10 mouse cellular contexts compared by ENCODE assay signal in genomic region chr8:95377863-95378291, GRCm38 (mm10). TPM values are rescaled to one million over a fixed set of nuclear protein-coding genes. Genes with fewer than 3 reads are reported as not detected.
DNase-seq lines count a peak whose midpoint lies in the region; ATAC-seq and TF ChIP-seq lines count a peak whose summit lies in the region.
"Had no signal": no experiment of that assay in that cellular context is flagged by ENCODE, and none has a peak within 500 bp of the region (broad histone marks: within the 10 kb centered on the region; RNA-seq: fewer than 3 reads in every experiment).

No protein-coding gene starts in this region.

- peak overlapping the region; percentile 85 for H3K27ac ChIP-seq in heart, postnatal 0 days (ENCODE audit: low read depth)
- H3K27ac ChIP-seq in stomach, embryonic 15.5 days: peak overlapping the region; percentile 89
- H3K27ac ChIP-seq: liver, embryonic 15.5 days had no signal

- peak; percentile 95 for DNase-seq in heart, adult 11 months
- DNase-seq in heart, postnatal 25 days (ENCODE audit: low spot score): no peak
- peak; percentile 68 for DNase-seq in heart, postnatal 0 days (ENCODE audit: low spot score)
- peak; percentile 32 to 45 for DNase-seq in kidney, postnatal 4 days
- no peak for DNase-seq in layer of hippocampus, adult 18-20 months (ENCODE audit: low spot score in 2 of 2)
- no peak for DNase-seq in thymus, postnatal 0 days (ENCODE audit: low spot score)
- DNase-seq in frontal cortex, adult 2 months (ENCODE audit: extremely low spot score in 1 of 2, low spot score in 1 of 2): no peak

- TF ChIP-seq CTCF in heart, postnatal 0 days (IDR thresholded peaks at IDR 0.05; ENCODE audit: low read depth): no peak

- intact Hi-C loops in heart, postnatal 25 days (cut with DNase I): no loop called here

- peaks cover 4% of the 10 kb centered on the region; the same call in 1 of the 2 replicates for H3K36me3 ChIP-seq in heart, postnatal 0 days (replicated peaks; ENCODE audit: control insufficient read depth, insufficient read depth, low read length)
- H3K36me3 ChIP-seq in stomach, embryonic 15.5 days: no peaks in the 10 kb centered on the region
- H3K36me3 ChIP-seq: liver, embryonic 15.5 days had no signal

- H3K4me2 ChIP-seq in heart, postnatal 0 days (ENCODE audit: low read depth, low read length): peak overlapping the region; percentile 36
- H3K4me2 ChIP-seq in stomach, embryonic 15.5 days: peak overlapping the region; percentile 32
- H3K4me2 ChIP-seq: liver, embryonic 15.5 days had no signal

- H3K9ac ChIP-seq in heart, postnatal 0 days (replicated peaks; ENCODE audit: low read depth, low read length): no peak overlapping the region
- no peak overlapping the region for H3K9ac ChIP-seq in stomach, embryonic 15.5 days
- H3K9ac ChIP-seq: liver, embryonic 15.5 days had no signal

- peak; percentile 16; the same call in 1 of the 2 replicates for TF ChIP-seq EP300 in heart, postnatal 0 days (IDR thresholded peaks at IDR 0.05; ENCODE audit: low read depth)

- no peaks in the 10 kb centered on the region for H3K9me3 ChIP-seq in heart, postnatal 0 days (replicated peaks; ENCODE audit: control insufficient read depth, low read length)
- H3K9me3 ChIP-seq in stomach, embryonic 15.5 days: no peaks in the 10 kb centered on the region
- H3K9me3 ChIP-seq: liver, embryonic 15.5 days had no signal

- H3K4me3 ChIP-seq in heart, postnatal 0 days (ENCODE audit: low read depth, low read length): no peak overlapping the region
- H3K4me3 ChIP-seq in stomach, embryonic 15.5 days (replicated peaks): no peak overlapping the region
- H3K4me3 ChIP-seq: liver, embryonic 15.5 days had no signal

- ATAC-seq in heart, postnatal 0 days (ENCODE audit: insufficient read depth, low read depth): peak; percentile 67
- ATAC-seq in stomach, embryonic 15.5 days (ENCODE audit: insufficient read depth, low FRiP score, low read depth): peak; percentile 86
- ATAC-seq: CD4-positive, CD25-positive, alpha-beta regulatory T cell, adult 4 months had no signal

- WGBS in heart, postnatal 0 days: 8% methylated on average over 7 of the region's 7 CpGs
- 11% methylated on average over 7 of the region's 7 CpGs for WGBS in stomach, embryonic 15.5 days

- peaks cover 38% of the 10 kb centered on the region for H3K4me1 ChIP-seq in heart, postnatal 0 days (ENCODE audit: control insufficient read depth, insufficient read depth)
- peaks cover 26% of the 10 kb centered on the region for H3K4me1 ChIP-seq in stomach, embryonic 15.5 days
- H3K4me1 ChIP-seq: liver, embryonic 15.5 days had no signal

- no peaks in the 10 kb centered on the region for H3K27me3 ChIP-seq in heart, postnatal 0 days (ENCODE audit: control insufficient read depth, insufficient read depth, low read length)
- H3K27me3 ChIP-seq in stomach, embryonic 15.5 days (replicated peaks): no peaks in the 10 kb centered on the region

RNA-seq across cellular contexts. Expression of gene Mmp15, which starts 25.8 kb away (rescaled TPM):
- total RNA-seq in heart, postnatal 25 days (2021): 10 to 100 TPM; 72.4 to 72.5 TPM
- total RNA-seq in heart, postnatal 0 days (2014; rRNA removed; ENCODE audit: low replicate concordance): 132 and 171 TPM in 2 replicates
- 30.1 and 32.9 TPM in 2 replicates for polyA plus RNA-seq in heart, postnatal 0 days (2015; fragmentation: Nextera tagmentation; extraction: Ambion mirVana)
- 17.0 and 20.0 TPM in 2 replicates for polyA plus RNA-seq in stomach, embryonic 15.5 days (2015; fragmentation: Nextera tagmentation; extraction: Ambion mirVana)
- total RNA-seq in layer of hippocampus, adult 18-20 months (2021): 10 to 100 TPM; 13.4 to 13.6 TPM
- 4.0 and 4.5 TPM in 2 replicates for polyA plus RNA-seq in thymus, postnatal 0 days (2015; fragmentation: Nextera tagmentation; extraction: Ambion mirVana)
- polyA plus RNA-seq in frontal cortex, adult 2 months (2012; rRNA removed): 8.4 and 9.1 TPM in 2 replicates

RNA-seq across cellular contexts. Expression of gene Usb1, which starts 45.8 kb away (rescaled TPM):
- 10 to 100 TPM; 14.2 to 16.6 TPM for total RNA-seq in heart, postnatal 25 days (2021)
- total RNA-seq in heart, postnatal 0 days (2014; rRNA removed; ENCODE audit: low replicate concordance): 37.3 and 49.0 TPM in 2 replicates
- 28.8 and 29.6 TPM in 2 replicates for polyA plus RNA-seq in heart, postnatal 0 days (2015; fragmentation: Nextera tagmentation; extraction: Ambion mirVana)
- polyA plus RNA-seq in stomach, embryonic 15.5 days (2015; fragmentation: Nextera tagmentation; extraction: Ambion mirVana): 36.1 and 38.5 TPM in 2 replicates
- total RNA-seq in layer of hippocampus, adult 18-20 months (2021): 10 to 100 TPM in 1 of 2 experiments, 1 to 10 TPM in 1; 9.8 to 11.2 TPM
- polyA plus RNA-seq in thymus, postnatal 0 days (2015; fragmentation: Nextera tagmentation; extraction: Ambion mirVana): 34.1 and 35.8 TPM in 2 replicates
- polyA plus RNA-seq in frontal cortex, adult 2 months (2012; rRNA removed): 16.9 and 17.3 TPM in 2 replicates

RNA-seq across cellular contexts. Expression of gene Zfp319, which starts 46.1 kb away (rescaled TPM):
- 1 to 10 TPM; 8.5 to 9.9 TPM for total RNA-seq in heart, postnatal 25 days (2021)
- 7.0 and 7.8 TPM in 2 replicates for total RNA-seq in heart, postnatal 0 days (2014; rRNA removed; ENCODE audit: low replicate concordance)
- polyA plus RNA-seq in heart, postnatal 0 days (2015; fragmentation: Nextera tagmentation; extraction: Ambion mirVana): 3.0 and 3.6 TPM in 2 replicates
- 6.2 and 7.2 TPM in 2 replicates for polyA plus RNA-seq in stomach, embryonic 15.5 days (2015; fragmentation: Nextera tagmentation; extraction: Ambion mirVana)
- 10 to 100 TPM; 17.6 to 18.5 TPM for total RNA-seq in layer of hippocampus, adult 18-20 months (2021)
- polyA plus RNA-seq in thymus, postnatal 0 days (2015; fragmentation: Nextera tagmentation; extraction: Ambion mirVana): 6.6 and 6.7 TPM in 2 replicates
- 10.0 and 10.6 TPM in 2 replicates for polyA plus RNA-seq in frontal cortex, adult 2 months (2012; rRNA removed)

RNA-seq across cellular contexts. Expression of gene Cfap20, which starts 56.8 kb away (rescaled TPM):
- 10 to 100 TPM; 27.1 to 28.7 TPM for total RNA-seq in heart, postnatal 25 days (2021)
- 93.8 and 97.2 TPM in 2 replicates for total RNA-seq in heart, postnatal 0 days (2014; rRNA removed; ENCODE audit: low replicate concordance)
- 112 and 115 TPM in 2 replicates for polyA plus RNA-seq in heart, postnatal 0 days (2015; fragmentation: Nextera tagmentation; extraction: Ambion mirVana)
- polyA plus RNA-seq in stomach, embryonic 15.5 days (2015; fragmentation: Nextera tagmentation; extraction: Ambion mirVana): 134 and 140 TPM in 2 replicates
- 10 to 100 TPM; 50.7 to 54.4 TPM for total RNA-seq in layer of hippocampus, adult 18-20 months (2021)
- 94.4 and 104 TPM in 2 replicates for polyA plus RNA-seq in thymus, postnatal 0 days (2015; fragmentation: Nextera tagmentation; extraction: Ambion mirVana)
- polyA plus RNA-seq in frontal cortex, adult 2 months (2012; rRNA removed): 106 and 108 TPM in 2 replicates

Comparison
In these comparisons a context has a peak if more than half of its experiments do, and no peak if none do; other contexts are left out.
1. DNase-seq: peak in heart, adult 11 months (single experiment), heart, postnatal 0 days (single experiment) and kidney, postnatal 4 days (2 of 2); none in heart, postnatal 25 days (single experiment), layer of hippocampus, adult 18-20 months (0 of 2), thymus, postnatal 0 days (single experiment) and frontal cortex, adult 2 months (0 of 2).